Mouse (Mus musculus) liver, embryonic 14.5 days (tissue): ENCODE data around the gene Olfr311. TPM values are rescaled to one million over a fixed set of nuclear protein-coding genes. Genes with fewer than 3 reads are reported as not detected.
A peak's percentile ranks its signal among the peaks of the same experiment; 100 is the strongest.
"Not testable (repeated sequence)": the region's sequence is repeated elsewhere in the genome, so short reads cannot be mapped to it uniquely, and the experiment has no call there.

Experiments used
- ATAC-seq: fragments of 200-750 bp; cut with Nextera tagmentation; 2 replicates; pipeline ENCODE4 v1.8.0; 2017; ENCODE audit warnings: moderate number of reproducible peaks, mild to moderate bottlenecking, moderate library complexity; ENCODE audit not compliant: insufficient read depth
- DNase-seq, 3 experiments: peaks; one replicate each; pipeline ENCODE4 v3.0.0-alpha.2; 2012 to 2013; ENCODE audit warnings: low read depth in 3 of 3, low spot score in 3 of 3
- H3K27ac ChIP-seq: fragments of 300-500 bp; sonication (generic); 2 replicates; pipeline ENCODE4 v1.5.1; 2014; ENCODE audit warnings: moderate library complexity, mild to moderate bottlenecking, control low read depth, inconsistent platforms
- H3K27me3 ChIP-seq: fragments of 300-500 bp; sonication (generic); 2 replicates; pipeline ENCODE4 v1.6.1; 2014; ENCODE audit warnings: mild to moderate bottlenecking, low read length, moderate library complexity; ENCODE audit not compliant: control insufficient read depth, insufficient read depth
- H3K36me3 ChIP-seq: fragments of 300-500 bp; sonication (generic); replicated peaks from 2 replicates; pipeline ENCODE4 v1.6.1; 2014; ENCODE audit warnings: low read depth; ENCODE audit not compliant: control insufficient read depth, insufficient read depth
- H3K4me1 ChIP-seq, 2 experiments: fragments of 200-500 bp in 1 of 2; fragments of 300-500 bp in 1 of 2; sonication (generic) in 1 of 2; replicated peaks; 2 replicates each; pipeline ENCODE4 v1.6.1; 2012 to 2014; ENCODE audit warnings: antibody characterized with exemption in 1 of 2, inconsistent platforms in 1 of 2, low read length in 1 of 2; ENCODE audit not compliant: control insufficient read depth in 2 of 2, insufficient read depth in 2 of 2
- H3K4me2 ChIP-seq: fragments of 300-500 bp; sonication (generic); 2 replicates; pipeline ENCODE4 v1.6.1; 2014; ENCODE audit warnings: low read depth, mild to moderate bottlenecking, control low read depth, moderate library complexity
- H3K4me3 ChIP-seq, 2 experiments: fragments of 200-500 bp in 1 of 2; fragments of 300-500 bp in 1 of 2; sonication (generic) in 1 of 2; 2 replicates each; pipeline ENCODE4 v1.5.1; 2012 to 2014; ENCODE audit warnings: low read depth in 2 of 2, low read length in 2 of 2, mild to moderate bottlenecking in 2 of 2, control low read depth in 1 of 2, inconsistent platforms in 1 of 2, moderate library complexity in 1 of 2; ENCODE audit not compliant: insufficient read depth in 1 of 2
- H3K9ac ChIP-seq: fragments of 300-500 bp; sonication (generic); replicated peaks from 2 replicates; pipeline ENCODE4 v1.6.1; 2014; ENCODE audit warnings: mild to moderate bottlenecking, control low read depth, moderate library complexity
- H3K9me3 ChIP-seq: fragments of 300-500 bp; sonication (generic); 2 replicates; pipeline ENCODE4 v1.6.1; 2016; ENCODE audit warnings: low read length, mixed read lengths; ENCODE audit not compliant: control insufficient read depth
- CTCF ChIP-seq: IDR thresholded peaks from 2 replicates; pipeline ENCODE4 v1.5.1; 2016; ENCODE audit warnings: antibody characterized with exemption, low read depth, control low read depth
- EP300 ChIP-seq: IDR thresholded peaks from 2 replicates; pipeline ENCODE4 v1.6.1; 2016; ENCODE audit warnings: antibody characterized with exemption, low read depth
- WGBS: fragments of 180-500 bp; shearing (Covaris S2); extraction: QIAGEN DNeasy Blood & Tissue Kit; methylation state at CpG from one replicate; pipeline ENCODE4 v1.1.7; 2014; ENCODE audit not compliant: insufficient replicate concordance; 5-methylcytosine and 5-hydroxymethylcytosine counted together
- polyA plus RNA-seq, 2 experiments: library from polyadenylated mRNA; depleted of rRNA in 1 of 2; stranded (reverse) in 1 of 2; unstranded in 1 of 2; fragments of >200 nt; fragmentation: Nextera tagmentation in 1 of 2; extraction: Ambion mirVana in 1 of 2; gene quantifications; 2 replicates each; pipeline versions ENCODE4 v1.2.1 to v1.2.3; 2012 to 2014

The Olfr311 gene
- polyA plus RNA-seq, 2 experiments = not detected

DNA sequence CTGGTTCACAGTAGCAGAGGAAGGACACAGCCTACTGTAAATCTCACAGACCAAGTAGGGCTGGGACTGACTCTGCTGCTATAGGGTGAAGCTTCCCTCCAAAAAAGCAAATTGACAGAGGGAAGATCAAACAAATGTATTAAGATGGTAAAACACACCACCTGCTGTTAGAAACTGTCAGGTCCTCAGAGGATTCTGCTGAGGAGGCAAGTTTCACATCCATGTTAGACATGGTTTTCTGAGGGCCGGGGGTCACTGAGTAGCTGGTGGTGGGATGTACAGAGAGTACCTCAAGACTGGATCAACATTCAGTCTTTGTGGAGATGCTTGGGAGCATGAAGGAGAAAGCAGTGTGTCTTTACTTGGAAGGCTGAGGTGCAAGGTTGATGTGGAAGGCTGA lies 23.4 kb upstream of the Olfr311 start:
- Histone ChIP-seq H3K4me3 (no peak overlapping the region), H3K36me3 (no peaks in the 10 kb centered on the region), H3K27me3 (no peaks in the 10 kb centered on the region), H3K9ac (no peak overlapping the region), H3K9me3 (no peaks in the 10 kb centered on the region), H3K4me1 (no peaks in the 10 kb centered on the region), H3K4me2 (no peak overlapping the region), H3K27ac (no peak overlapping the region)
- WGBS = 57% methylated on average over 1 of the region's 1 CpGs
- TF ChIP-seq EP300 = no peak
- TF ChIP-seq CTCF = no peak
- ATAC-seq (no peak), DNase-seq (no peak)

DNA sequence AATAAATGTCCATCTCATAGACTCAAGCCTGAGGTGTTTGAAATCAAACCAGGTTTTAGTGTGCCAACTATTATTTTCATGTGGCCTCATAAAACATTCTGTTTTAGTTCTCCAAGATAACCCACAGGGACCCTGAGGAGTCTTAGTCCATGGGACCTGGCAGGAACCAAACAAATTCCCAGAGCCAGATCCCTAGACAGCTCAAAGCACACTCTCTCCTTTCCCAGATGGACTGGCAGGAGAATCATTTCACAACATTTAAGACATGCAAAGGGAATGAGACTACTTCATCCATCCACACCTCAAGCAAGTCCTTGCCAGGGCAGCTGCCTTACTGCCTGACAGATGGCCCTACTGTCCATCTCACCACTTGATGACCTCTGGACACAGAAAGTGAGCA lies 10.1 kb upstream of the Olfr311 start, which contains the start of gene Olfr312:
Gene Olfr312 (plus strand): TSS at position 301 of the 400 bp plus-strand sequence.
- H3K4me2 ChIP-seq, H3K9me3 ChIP-seq, H3K4me1 ChIP-seq, DNase-seq, H3K27me3 ChIP-seq, H3K4me3 ChIP-seq, ATAC-seq, H3K36me3 ChIP-seq, H3K9ac ChIP-seq, H3K27ac ChIP-seq: not testable (repeated sequence)

DNA sequence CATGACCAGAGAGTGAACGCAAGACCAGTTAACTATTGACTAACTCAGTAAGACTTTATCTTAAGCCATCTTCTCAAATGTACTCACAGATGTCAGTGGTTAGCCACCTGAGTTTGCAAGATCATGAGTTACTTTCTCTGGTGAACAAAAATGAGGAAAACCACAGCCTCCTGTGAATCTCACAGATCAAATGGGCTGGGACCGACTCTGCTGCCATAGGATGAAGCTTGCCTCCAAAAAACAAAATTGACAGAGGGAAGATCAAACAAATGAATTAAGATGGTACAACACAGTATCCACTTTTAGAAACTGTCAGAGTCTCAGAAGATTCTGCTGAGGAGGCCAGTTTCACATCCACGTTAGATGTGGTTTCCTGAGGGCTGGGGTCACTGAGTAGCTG lies 9.3 kb upstream of the Olfr311 start:
- Histone ChIP-seq H3K36me3 (no peaks in the 10 kb centered on the region), H3K27me3 (no peaks in the 10 kb centered on the region), H3K27ac (no peak overlapping the region), H3K9ac (no peak overlapping the region), H3K4me3 (no peak overlapping the region), H3K9me3 (no peaks in the 10 kb centered on the region), H3K4me1 (no peaks in the 10 kb centered on the region), H3K4me2 (no peak overlapping the region)
- TF ChIP-seq CTCF (no peak), EP300 (no peak)
- no peak for DNase-seq
- no peak for ATAC-seq
- WGBS = 42% methylated on average over 3 of the region's 3 CpGs

DNA sequence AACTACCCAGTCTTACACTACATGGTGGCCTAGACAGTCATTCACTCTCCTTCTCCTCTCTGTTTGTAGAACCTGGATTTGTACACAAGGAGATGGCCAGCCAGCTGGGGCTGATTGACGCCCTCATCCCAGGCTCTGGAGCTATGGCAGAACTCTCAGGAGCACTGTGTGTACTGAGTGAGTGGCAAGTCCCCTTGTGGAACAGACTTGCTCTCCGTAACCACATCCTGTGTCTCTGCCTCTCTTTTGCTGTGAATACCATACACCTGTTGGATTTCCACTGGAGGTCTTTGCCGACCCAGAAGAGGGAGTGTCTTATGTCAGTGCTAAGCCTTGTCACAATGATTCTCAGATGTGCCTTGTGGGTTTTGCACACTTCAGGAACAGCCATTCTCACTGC lies 6.5 kb upstream of the Olfr311 start:
- H3K9ac ChIP-seq, ATAC-seq, H3K36me3 ChIP-seq, H3K4me1 ChIP-seq, H3K27me3 ChIP-seq, H3K27ac ChIP-seq, H3K4me3 ChIP-seq, DNase-seq, H3K4me2 ChIP-seq, H3K9me3 ChIP-seq: not testable (repeated sequence)
- 57% methylated on average over 3 of the region's 3 CpGs for WGBS

DNA sequence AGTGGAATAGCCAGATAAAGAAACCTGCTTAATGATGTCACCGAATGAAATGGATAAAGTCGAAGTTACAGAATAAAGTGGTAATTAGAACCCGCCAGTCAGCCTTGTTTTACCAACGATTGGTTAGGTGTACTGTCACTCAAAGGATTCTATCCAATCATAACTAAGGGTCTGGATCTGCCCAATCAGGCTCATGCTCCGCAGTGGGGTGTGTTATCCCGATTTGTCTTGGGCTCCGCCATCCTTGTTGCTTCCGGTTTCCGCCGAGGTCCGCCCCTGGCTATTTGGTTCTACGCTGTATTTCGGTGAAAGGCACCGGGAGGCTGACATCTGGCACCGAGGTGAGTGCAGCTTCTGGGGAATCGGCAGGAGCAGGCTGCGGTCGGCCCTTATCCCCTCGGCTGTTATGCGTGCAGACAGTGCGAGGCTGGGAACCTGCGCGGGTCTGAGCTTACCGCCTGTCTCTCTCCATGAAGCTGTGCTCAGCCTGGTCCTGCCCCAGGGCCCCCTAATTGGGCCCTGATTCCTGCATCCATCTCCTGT lies 7.9 kb downstream of the Olfr311 start, which contains the start of gene Gm12258:
Gene Gm12258 (plus strand): TSS at position 240 of the 543 bp plus-strand sequence.
- DNase-seq = peak; percentile 98 to 100 (median 99)
- no peak for TF ChIP-seq EP300
- TF ChIP-seq CTCF = no peak
- Histone ChIP-seq H3K36me3 (no peaks in the 10 kb centered on the region), H3K27ac (peak within 1 kb of the TSS; percentile 43; the same call in 1 of the 2 replicates), H3K4me3 (peak within 1 kb of the TSS; percentile 60 to 78), H3K9me3 (no peaks in the 10 kb centered on the region), H3K4me2 (peak within 1 kb of the TSS; percentile 73), H3K27me3 (no peaks in the 10 kb centered on the region), H3K9ac (peak within 1 kb of the TSS; percentile 76), H3K4me1 (peaks cover 5 to 8% of the 10 kb centered on the region in 2 experiments)
- ATAC-seq = peak; percentile 100
- under 1% methylated on average over 24 of the region's 24 CpGs for WGBS
